Mouse (Mus musculus): ENCODE measurements around the gene Gpc3. TPM values are rescaled to one million over a fixed set of nuclear protein-coding genes. Genes with fewer than 3 reads are reported as not detected.

Gene Gpc3
- total and polyA plus RNA-seq, 3 experiments: not detected

- Histone ChIP-seq H3K4me1 (ENCODE audit: control insufficient read depth in 1 of 2, insufficient read depth in 2 of 2) (no peaks in the 10 kb centered on the region), H3K27me3 (replicated peaks) (no peaks in the 10 kb centered on the region), H3K9me3 (replicated peaks; ENCODE audit: low read length) (no peaks in the 10 kb centered on the region), H3K9ac (ENCODE audit: insufficient read depth, low read depth) (no peak overlapping the region), H3K4me2 (ENCODE audit: insufficient read depth, low read depth, poor library complexity, severe bottlenecking) (no peak overlapping the region), H3K79me2 (replicated peaks; ENCODE audit: control insufficient read depth, extremely low read depth, insufficient read depth, poor library complexity, severe bottlenecking) (no peaks in the 10 kb centered on the region), H3K36me3 (replicated peaks in 1 of 2; ENCODE audit: control insufficient read depth in 1 of 2, insufficient read depth in 1 of 2, low read length in 1 of 2) (no peaks in the 10 kb centered on the region), H3K27ac (ENCODE audit: insufficient read depth, low read depth) (no peak overlapping the region), H3K4me3 (replicated peaks in 1 of 3; ENCODE audit: low read depth in 2 of 3, low read length in 2 of 3, poor library complexity in 1 of 3) (no peak overlapping the region)
- dilution Hi-C loops (cut with MboI; ENCODE audit: extremely low pct_ligation_motif_present, extremely low pct_unique_long_range_greater_than_20kb, low sequenced_read_pairs) (no loop called here), in situ Hi-C loops (cut with MboI; ENCODE audit: low pct_ligation_motif_present, low pct_unique_long_range_greater_than_20kb, low sequenced_read_pairs) (no loop called here)
- DNase-seq (ENCODE audit: extremely low read depth): no peak
- no peak for TF ChIP-seq MXI1 (IDR thresholded peaks at IDR 0.05; ENCODE audit: low read depth, low read length)
- TF ChIP-seq SIN3A (IDR thresholded peaks at IDR 0.05; ENCODE audit: low read length): no peak
- TF ChIP-seq SMC3 (IDR thresholded peaks at IDR 0.05; ENCODE audit: low read depth, low read length): no peak
- TF ChIP-seq ZKSCAN1 (IDR thresholded peaks at IDR 0.05; ENCODE audit: borderline replicate concordance, low read depth, low read length): no peak
- no peak for TF ChIP-seq ELF1 (IDR thresholded peaks at IDR 0.05; ENCODE audit: low read depth, low read length)
- no peak for TF ChIP-seq PAX5 (IDR thresholded peaks at IDR 0.05; ENCODE audit: low read length)
- no peak for TF ChIP-seq RCOR1 (conservative IDR thresholded peaks at IDR 0.05; ENCODE audit: low read depth, low read length)
- TF ChIP-seq GABPA (IDR thresholded peaks at IDR 0.05; ENCODE audit: insufficient replicate concordance, low read depth, low read length): no peak
- no peak for TF ChIP-seq MAZ (IDR thresholded peaks at IDR 0.05; ENCODE audit: low read depth, low read length)
- no peak for TF ChIP-seq MEF2A (IDR thresholded peaks at IDR 0.05; ENCODE audit: borderline replicate concordance, low read depth, low read length)
- no peak for TF ChIP-seq CHD1 (IDR thresholded peaks at IDR 0.05; ENCODE audit: low read depth, low read length)
- TF ChIP-seq NELFE (IDR thresholded peaks at IDR 0.05; ENCODE audit: low read depth, low read length): no peak
Observed at GRCm38 (mm10) chrX:52626963-52627716, 13.4 kb upstream of the Gpc3 start.

GRCm38 (mm10) chrX:52617813-52618212, 4.1 kb upstream of the Gpc3 start:
- dilution Hi-C loops (cut with MboI; ENCODE audit: extremely low pct_ligation_motif_present, extremely low pct_unique_long_range_greater_than_20kb, low sequenced_read_pairs) (no loop called here), in situ Hi-C loops (cut with MboI; ENCODE audit: low pct_ligation_motif_present, low pct_unique_long_range_greater_than_20kb, low sequenced_read_pairs) (no loop called here)
- Histone ChIP-seq H3K36me3 (replicated peaks in 1 of 2; ENCODE audit: control insufficient read depth in 1 of 2, insufficient read depth in 1 of 2, low read length in 1 of 2) (no peaks in the 10 kb centered on the region), H3K9ac (ENCODE audit: insufficient read depth, low read depth) (no peak overlapping the region), H3K4me3 (replicated peaks in 1 of 3; ENCODE audit: low read depth in 2 of 3, low read length in 2 of 3, poor library complexity in 1 of 3) (no peak overlapping the region), H3K4me1 (ENCODE audit: control insufficient read depth in 1 of 2, insufficient read depth in 2 of 2) (no peaks in the 10 kb centered on the region), H3K27me3 (replicated peaks) (no peaks in the 10 kb centered on the region), H3K79me2 (replicated peaks; ENCODE audit: control insufficient read depth, extremely low read depth, insufficient read depth, poor library complexity, severe bottlenecking) (no peaks in the 10 kb centered on the region), H3K27ac (ENCODE audit: insufficient read depth, low read depth) (no peak overlapping the region), H3K9me3 (replicated peaks; ENCODE audit: low read length) (no peaks in the 10 kb centered on the region), H3K4me2 (ENCODE audit: insufficient read depth, low read depth, poor library complexity, severe bottlenecking) (no peak overlapping the region)
- no peak for DNase-seq (ENCODE audit: extremely low read depth)
- TF ChIP-seq SMC3 (IDR thresholded peaks at IDR 0.05; ENCODE audit: low read depth, low read length) (no peak), MEF2A (IDR thresholded peaks at IDR 0.05; ENCODE audit: borderline replicate concordance, low read depth, low read length) (no peak), TBP (conservative IDR thresholded peaks at IDR 0.05; ENCODE audit: low read depth, low read length) (no peak), CHD1 (IDR thresholded peaks at IDR 0.05; ENCODE audit: low read depth, low read length) (no peak), GABPA (IDR thresholded peaks at IDR 0.05; ENCODE audit: insufficient replicate concordance, low read depth, low read length) (no peak), ETS1 (conservative IDR thresholded peaks at IDR 0.05; ENCODE audit: low read depth, low read length) (no peak), IRF4 (IDR thresholded peaks at IDR 0.05; ENCODE audit: low read depth, low read length) (no peak), RCOR1 (conservative IDR thresholded peaks at IDR 0.05; ENCODE audit: low read depth, low read length) (no peak), MAZ (IDR thresholded peaks at IDR 0.05; ENCODE audit: low read depth, low read length) (no peak), RAD21 (IDR thresholded peaks at IDR 0.05; ENCODE audit: low read depth, low read length) (no peak), ZMIZ1 (IDR thresholded peaks at IDR 0.05; ENCODE audit: low read depth, low read length) (no peak), CTCF (conservative IDR thresholded peaks at IDR 0.05 in 1 of 2, IDR thresholded peaks at IDR 0.05 in 1 of 2; ENCODE audit: low read depth in 2 of 2, low read length in 2 of 2) (no peak), KAT2A (IDR thresholded peaks at IDR 0.05; ENCODE audit: insufficient replicate concordance, low read length) (no peak), NELFE (IDR thresholded peaks at IDR 0.05; ENCODE audit: low read depth, low read length) (no peak), ZC3H11A (IDR thresholded peaks at IDR 0.05; ENCODE audit: low read depth, low read length) (no peak), MAX (IDR thresholded peaks at IDR 0.05; ENCODE audit: low read length) (no peak), MXI1 (IDR thresholded peaks at IDR 0.05; ENCODE audit: low read depth, low read length) (no peak), ZNF384 (IDR thresholded peaks at IDR 0.05; ENCODE audit: low read depth, low read length) (no peak)

Data from CH12.LX (cell line).